In genomic region chr4:109080118-109080517, GRCm38 (mm10) we compare ENCODE assay signal across 16 mouse cellular contexts.
A peak's percentile ranks its signal among the peaks of the same experiment; 100 is the strongest.
DNase-seq lines count a peak whose midpoint lies in the region; ATAC-seq and TF ChIP-seq lines count a peak whose summit lies in the region.
"Had no signal": no experiment of that assay in that cellular context is flagged by ENCODE, and none has a peak within 500 bp of the region (broad histone marks: within the 10 kb centered on the region; RNA-seq: fewer than 3 reads in every experiment).

No protein-coding gene starts in this region.

- no peak for DNase-seq in kidney, adult 9 months
- DNase-seq in lung, embryonic 14.5 days, result peak; percentile 75
- DNase-seq in lung, adult 2 months, result no peak
- peak; percentile 49 for DNase-seq in lung, postnatal 10 days
- no peak for DNase-seq in ovary, postnatal 36 days (ENCODE audit: low spot score)
- DNase-seq: cerebellum, adult 9-10 months; right cerebral cortex, postnatal 14 days had no signal

- no peaks in the 10 kb centered on the region for H3K9me3 ChIP-seq in kidney, embryonic 14.5 days (ENCODE audit: control insufficient read depth, low read length)
- no peaks in the 10 kb centered on the region for H3K9me3 ChIP-seq in lung, embryonic 14.5 days (ENCODE audit: low read depth, low read length)
- H3K9me3 ChIP-seq: forebrain, embryonic 15.5 days; heart, embryonic 15.5 days; limb, embryonic 12.5 days; megakaryocyte, embryonic 14.5 days had no signal

- no peaks in the 10 kb centered on the region for H3K27me3 ChIP-seq in kidney, embryonic 14.5 days (ENCODE audit: control insufficient read depth, insufficient read depth, low read length)
- no peaks in the 10 kb centered on the region for H3K27me3 ChIP-seq in lung, embryonic 14.5 days (ENCODE audit: insufficient read depth, low read length)
- H3K27me3 ChIP-seq: forebrain, embryonic 15.5 days; heart, embryonic 15.5 days; limb, embryonic 12.5 days; megakaryocyte, embryonic 14.5 days had no signal

- TF ChIP-seq CTCF in lung, embryonic 14.5 days (IDR thresholded peaks at IDR 0.05; ENCODE audit: low read depth), result no peak
- no peak for TF ChIP-seq CTCF in lung, adult 2 months (IDR thresholded peaks at IDR 0.05; ENCODE audit: insufficient read depth, low read length)
- TF ChIP-seq CTCF in cortical plate, adult 2 months (IDR thresholded peaks at IDR 0.05; ENCODE audit: extremely low read depth, insufficient read depth, low read length), result no peak

- no peak for TF ChIP-seq POLR2A in lung, adult 2 months (IDR thresholded peaks at IDR 0.05; ENCODE audit: borderline replicate concordance, extremely low read depth, low read depth, low read length)
- TF ChIP-seq POLR2A in cortical plate, adult 2 months (IDR thresholded peaks at IDR 0.05; ENCODE audit: extremely low read depth, insufficient read depth, low read length), result no peak

- H3K9ac ChIP-seq in kidney, embryonic 14.5 days (ENCODE audit: low read depth, low read length), result no peak overlapping the region
- no peak overlapping the region for H3K9ac ChIP-seq in lung, embryonic 14.5 days
- H3K9ac ChIP-seq: forebrain, embryonic 15.5 days; heart, embryonic 15.5 days; limb, embryonic 12.5 days; liver, embryonic 14.5 days had no signal

- no peak overlapping the region for H3K4me2 ChIP-seq in kidney, embryonic 14.5 days (replicated peaks; ENCODE audit: low read depth, low read length)
- H3K4me2 ChIP-seq in lung, embryonic 14.5 days, result no peak overlapping the region
- H3K4me2 ChIP-seq: forebrain, embryonic 15.5 days; heart, embryonic 15.5 days; limb, embryonic 12.5 days had no signal

- peaks cover 10% of the 10 kb centered on the region; the same call in 1 of the 2 replicates for H3K36me3 ChIP-seq in kidney, embryonic 14.5 days (ENCODE audit: control insufficient read depth, insufficient read depth, low read length)
- peaks cover 21% of the 10 kb centered on the region for H3K36me3 ChIP-seq in lung, embryonic 14.5 days (ENCODE audit: insufficient read depth)

- H3K27ac ChIP-seq in kidney, embryonic 14.5 days (ENCODE audit: low read depth, low read length), result peak overlapping the region; percentile 42; the same call in 1 of the 2 replicates
- peak overlapping the region; percentile 79 for H3K27ac ChIP-seq in lung, embryonic 14.5 days (ENCODE audit: low read depth)
- peak overlapping the region; percentile 76 for H3K27ac ChIP-seq in cortical plate, adult 2 months (ENCODE audit: insufficient read depth, low read length)
- H3K27ac ChIP-seq: forebrain, embryonic 15.5 days; heart, embryonic 15.5 days; limb, embryonic 12.5 days; liver, embryonic 14.5 days had no signal

- no peak for ATAC-seq in kidney, embryonic 14.5 days (ENCODE audit: low FRiP score, low TSS enrichment)
- ATAC-seq in lung, embryonic 14.5 days (ENCODE audit: insufficient read depth), result peak; percentile 84
- ATAC-seq in megakaryocyte progenitor cell, adult 5-6 weeks (replicated peaks; ENCODE audit: poor library complexity), result no peak
- ATAC-seq: forebrain, embryonic 15.5 days; midbrain, embryonic 16.5 days had no signal

- 57% methylated on average over 5 of the region's 5 CpGs for WGBS in kidney, embryonic 14.5 days
- 41% methylated on average over 5 of the region's 5 CpGs for WGBS in lung, embryonic 14.5 days
- WGBS in lung, adult 2 months, result 35% methylated on average over 5 of the region's 5 CpGs

- no peak overlapping the region for H3K4me3 ChIP-seq in kidney, embryonic 14.5 days (ENCODE audit: low read length)
- no peak overlapping the region for H3K4me3 ChIP-seq in lung, embryonic 14.5 days (ENCODE audit: low read depth, low read length)
- no peak overlapping the region for H3K4me3 ChIP-seq in lung, adult 2 months (replicated peaks; ENCODE audit: extremely low read depth, low read depth, low read length)
- H3K4me3 ChIP-seq in cortical plate, adult 2 months (ENCODE audit: insufficient read depth, low read length), result no peak overlapping the region
- H3K4me3 ChIP-seq: forebrain, embryonic 15.5 days; heart, embryonic 15.5 days; limb, embryonic 12.5 days; megakaryocyte, embryonic 14.5 days had no signal

- H3K4me1 ChIP-seq in kidney, embryonic 14.5 days (ENCODE audit: control insufficient read depth, insufficient read depth, low read length), result no peaks in the 10 kb centered on the region
- 0 out of 2 replicates have a peak, but pooled peaks cover 2% of the 10 kb centered on the region for H3K4me1 ChIP-seq in lung, embryonic 14.5 days (ENCODE audit: insufficient read depth)
- peaks cover 4% of the 10 kb centered on the region for H3K4me1 ChIP-seq in lung, adult 2 months (ENCODE audit: control insufficient read depth, insufficient read depth, low read length)
- peaks cover 5% of the 10 kb centered on the region for H3K4me1 ChIP-seq in cortical plate, adult 2 months (ENCODE audit: control insufficient read depth, insufficient read depth, low read length)
- H3K4me1 ChIP-seq: forebrain, embryonic 15.5 days; heart, embryonic 15.5 days; megakaryocyte, embryonic 14.5 days had no signal

Comparison
In these comparisons a context has a peak if more than half of its experiments do, and no peak if none do; other contexts are left out.
1. DNase-seq: peak in lung, embryonic 14.5 days (single experiment) and lung, postnatal 10 days (single experiment); none in kidney, adult 9 months (single experiment), lung, adult 2 months (single experiment) and ovary, postnatal 36 days (single experiment).
2. Peak in every context shown above with its lines, with median percentiles within 50 percentile points of each other: H3K27ac ChIP-seq.